Mouse (Mus musculus): Measurements from ENCODE around the gene Zfp979. TPM values are rescaled to one million over a fixed set of nuclear protein-coding genes. Genes with fewer than 3 reads are reported as not detected.

The Zfp979 gene
- polyA plus RNA-seq, 1 experiment from 2014 or later = 3.2 TPM

GRCm38 (mm10) chr4:147565426-147566220 is 76.7 kb downstream of the Zfp979 start:
- DNase-seq (ENCODE audit: low spot score) (no peak), ATAC-seq (replicated peaks; ENCODE audit: insufficient number of reproducible peaks, low FRiP score, low TSS enrichment, low read depth) (no peak)
- H3K4me2 ChIP-seq (ENCODE audit: low read depth, low read length) = no peak overlapping the region
- H3K9me3 ChIP-seq (replicated peaks; ENCODE audit: control insufficient read depth, low read length) = no peaks in the 10 kb centered on the region; the same call in 1 of the 2 replicates
- H3K4me3 ChIP-seq (ENCODE audit: low read depth, low read length) = no peak overlapping the region
- WGBS = 71% methylated on average over 6 of the region's 6 CpGs
- no peaks in the 10 kb centered on the region for H3K4me1 ChIP-seq (ENCODE audit: control insufficient read depth, insufficient read depth, low read length)
- no peak overlapping the region for H3K27ac ChIP-seq (replicated peaks; ENCODE audit: low read depth, low read length)
- no peaks in the 10 kb centered on the region for H3K27me3 ChIP-seq (ENCODE audit: control insufficient read depth, insufficient read depth, low read length)
- no peak overlapping the region for H3K9ac ChIP-seq (replicated peaks; ENCODE audit: low read length)
- H3K36me3 ChIP-seq (replicated peaks; ENCODE audit: control insufficient read depth, insufficient read depth, low read depth, low read length) = no peaks in the 10 kb centered on the region

Other genes with a start within 250 kb of the Zfp979 start
- gene Zfp982, start 150.1 kb downstream of the Zfp979 start, polyA plus RNA-seq (2014; fragmentation: Nextera tagmentation; extraction: Ambion mirVana) = 8.2 and 10.8 TPM in 2 replicates
- gene Gm16503, start 102.3 kb downstream of the Zfp979 start, polyA plus RNA-seq (2014; fragmentation: Nextera tagmentation; extraction: Ambion mirVana) = 0.06 and 0.14 TPM in 2 replicates
- gene Zfp985, start 89.2 kb downstream of the Zfp979 start, polyA plus RNA-seq (2014; fragmentation: Nextera tagmentation; extraction: Ambion mirVana) = 0.15 TPM in 1 of 2 replicates, not detected in the other
- gene Zfp534, start 60.0 kb upstream of the Zfp979 start, polyA plus RNA-seq (2014; fragmentation: Nextera tagmentation; extraction: Ambion mirVana) = not detected in 2 replicates
- 10.6 and 11.0 TPM in 2 replicates for gene Zfp984, start 167.3 kb upstream of the Zfp979 start, polyA plus RNA-seq (2014; fragmentation: Nextera tagmentation; extraction: Ambion mirVana)
- gene Zfp933, start 205.9 kb upstream of the Zfp979 start, polyA plus RNA-seq (2014; fragmentation: Nextera tagmentation; extraction: Ambion mirVana) = 5.0 and 6.1 TPM in 2 replicates
- 27.6 and 30.0 TPM in 2 replicates for gene Miip, start 226.3 kb upstream of the Zfp979 start, polyA plus RNA-seq (2014; fragmentation: Nextera tagmentation; extraction: Ambion mirVana)
- gene Fv1, start 226.5 kb upstream of the Zfp979 start, polyA plus RNA-seq (2014; fragmentation: Nextera tagmentation; extraction: Ambion mirVana) = 14.7 and 15.6 TPM in 2 replicates